Mouse (Mus musculus) thymus, adult 2 months (tissue): ENCODE data around the gene Lrrc28. TPM values are rescaled to one million over a fixed set of nuclear protein-coding genes. Genes with fewer than 3 reads are reported as not detected.

ENCODE experiments used
- DNase-seq: peaks from one replicate; pipeline ENCODE4 v3.0.0; 2021
- H3K27ac ChIP-seq: fragments of 200-500 bp; 2 replicates; pipeline ENCODE4 v1.5.1; 2012; ENCODE audit warnings: low read length, control low read depth; ENCODE audit not compliant: control insufficient read depth, insufficient read depth
- H3K27me3 ChIP-seq: fragments of 200-500 bp; 2 replicates; pipeline ENCODE4 v1.6.1; 2012; ENCODE audit warnings: mild to moderate bottlenecking, low read length, moderate library complexity, mixed read lengths; ENCODE audit not compliant: control insufficient read depth, insufficient read depth
- H3K36me3 ChIP-seq: fragments of 200-500 bp; 2 replicates; pipeline ENCODE4 v1.6.1; 2012; ENCODE audit warnings: mild to moderate bottlenecking, low read length, moderate library complexity; ENCODE audit not compliant: control insufficient read depth, insufficient read depth
- H3K4me1 ChIP-seq: fragments of 200-500 bp; replicated peaks from 2 replicates; pipeline ENCODE4 v1.6.1; 2012; ENCODE audit warnings: low read length; ENCODE audit not compliant: control insufficient read depth, insufficient read depth
- H3K4me3 ChIP-seq: fragments of 200-500 bp; 2 replicates; pipeline ENCODE4 v1.5.1; 2012; ENCODE audit warnings: mild to moderate bottlenecking, low read length, control low read depth, moderate library complexity; ENCODE audit not compliant: control insufficient read depth, insufficient read depth
- CTCF ChIP-seq: fragments of 200-500 bp; IDR thresholded peaks from 2 replicates; pipeline ENCODE4 v1.5.1; 2012; ENCODE audit warnings: mild to moderate bottlenecking, control low read depth, low read length, moderate library complexity, borderline replicate concordance; ENCODE audit not compliant: control insufficient read depth, poor library complexity, insufficient read depth; ENCODE audit errors: extremely low read depth
- POLR2A ChIP-seq: fragments of 200-500 bp; IDR thresholded peaks from 2 replicates; pipeline ENCODE4 v1.6.1; 2012; ENCODE audit warnings: mild to moderate bottlenecking, low read length, control low read depth, moderate library complexity; ENCODE audit not compliant: control insufficient read depth, poor library complexity, insufficient read depth; ENCODE audit errors: extremely low read depth
- WGBS: fragments of 180-500 bp; shearing (Covaris S2); methylation state at CpG from one replicate; pipeline ENCODE4 v1.1.7; 2018; 5-methylcytosine and 5-hydroxymethylcytosine counted together
- polyA plus RNA-seq: library from polyadenylated mRNA; depleted of rRNA; stranded (reverse); fragments of >200 nt; gene quantifications from 2 replicates; pipeline ENCODE4 v1.2.3, GENCODE M21; 2012

Gene Lrrc28
- polyA plus RNA-seq, 1 experiment: 39.4 TPM

DNA sequence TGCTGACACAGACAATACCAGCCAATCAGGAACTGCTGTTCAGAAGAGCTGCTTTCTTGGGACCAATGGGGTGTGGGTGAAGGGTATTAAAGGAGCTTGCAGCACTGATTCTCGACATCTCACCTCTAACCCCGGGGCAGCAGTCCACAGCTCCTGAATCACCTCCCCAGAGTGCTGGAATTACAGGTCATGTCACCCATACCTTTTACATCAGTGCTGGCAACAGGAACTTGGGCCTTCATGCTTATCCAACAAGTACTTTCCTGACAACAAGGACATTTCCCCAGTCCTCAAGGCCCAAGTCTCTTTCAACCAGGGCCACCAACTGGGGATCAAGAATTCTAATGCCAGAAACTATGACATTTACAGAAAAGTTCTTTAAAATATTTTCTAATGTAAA, 8.9 kb downstream of the Lrrc28 start:
- TF ChIP-seq CTCF: no peak
- no peak for TF ChIP-seq POLR2A
- Histone ChIP-seq H3K27ac (no peak overlapping the region), H3K4me3 (no peak overlapping the region), H3K27me3 (no peaks in the 10 kb centered on the region), H3K4me1 (no peaks in the 10 kb centered on the region), H3K36me3 (0 out of 2 replicates have a peak, but pooled peaks cover 6% of the 10 kb centered on the region)
- 90% methylated on average over 2 of the region's 2 CpGs for WGBS
- no peak for DNase-seq

GRCm38 (mm10) chr7:67634210-67634609, 10.9 kb downstream of the Lrrc28 start:
- H3K27me3 ChIP-seq: no peaks in the 10 kb centered on the region
- H3K4me3 ChIP-seq: no peak overlapping the region
- no peak for DNase-seq
- 98% methylated on average over 3 of the region's 3 CpGs for WGBS
- H3K4me1 ChIP-seq: no peaks in the 10 kb centered on the region
- H3K36me3 ChIP-seq: no peaks in the 10 kb centered on the region
- H3K27ac ChIP-seq: no peak overlapping the region
- no peak for TF ChIP-seq CTCF
- no peak for TF ChIP-seq POLR2A

- WGBS: 89% methylated on average over 5 of the region's 5 CpGs
- no peak for DNase-seq
- no peak overlapping the region for H3K27ac ChIP-seq
These were observed 12.7 kb downstream of the Lrrc28 start for GRCm38 (mm10) chr7:67632380-67632779.

GRCm38 (mm10) chr7:67630817-67631216, 14.3 kb downstream of the Lrrc28 start:
- Histone ChIP-seq H3K4me1 (no peaks in the 10 kb centered on the region), H3K36me3 (no peaks in the 10 kb centered on the region), H3K4me3 (no peak overlapping the region), H3K27ac (no peak overlapping the region), H3K27me3 (no peaks in the 10 kb centered on the region)
- TF ChIP-seq POLR2A (no peak), CTCF (no peak)
- 14% methylated on average over 2 of the region's 2 CpGs for WGBS
- peak; percentile 67 for DNase-seq

More at GRCm38 (mm10) chr7:67632380-67632779, 12.7 kb downstream of the Lrrc28 start:
- no peak overlapping the region for H3K4me3 ChIP-seq
- H3K27me3 ChIP-seq: no peaks in the 10 kb centered on the region
- no peaks in the 10 kb centered on the region for H3K36me3 ChIP-seq
- no peaks in the 10 kb centered on the region for H3K4me1 ChIP-seq
- TF ChIP-seq CTCF (0 out of 2 replicates have a peak, but pooled peaks have one; percentile 24), POLR2A (no peak)

- H3K4me1 ChIP-seq: no peaks in the 10 kb centered on the region
These were observed 15.4 kb downstream of the Lrrc28 start for GRCm38 (mm10) chr7:67629681-67630080.

GRCm38 (mm10) chr7:67626671-67627070, 18.4 kb downstream of the Lrrc28 start:
- no peaks in the 10 kb centered on the region; the same call in 1 of the 2 replicates for H3K4me1 ChIP-seq
- WGBS: 95% methylated on average over 5 of the region's 5 CpGs
- no peak for DNase-seq
- no peaks in the 10 kb centered on the region for H3K27me3 ChIP-seq
- H3K36me3 ChIP-seq: no peaks in the 10 kb centered on the region
- no peak overlapping the region for H3K4me3 ChIP-seq
- H3K27ac ChIP-seq: no peak overlapping the region
- no peak for TF ChIP-seq CTCF
- no peak for TF ChIP-seq POLR2A

More at GRCm38 (mm10) chr7:67629681-67630080, 15.4 kb downstream of the Lrrc28 start:
- Histone ChIP-seq H3K27me3 (no peaks in the 10 kb centered on the region), H3K36me3 (no peaks in the 10 kb centered on the region), H3K4me3 (no peak overlapping the region), H3K27ac (no peak overlapping the region)
- WGBS: 91% methylated on average over 5 of the region's 5 CpGs
- DNase-seq: no peak
- TF ChIP-seq CTCF (no peak), POLR2A (no peak)

GRCm38 (mm10) chr7:67622151-67622550, 22.9 kb downstream of the Lrrc28 start:
- no peak for DNase-seq
- H3K36me3 ChIP-seq: no peaks in the 10 kb centered on the region
- no peak overlapping the region for H3K27ac ChIP-seq
- WGBS: 96% methylated on average over 3 of the region's 3 CpGs
- TF ChIP-seq POLR2A (no peak), CTCF (no peak)
- H3K4me1 ChIP-seq: no peaks in the 10 kb centered on the region; the same call in 1 of the 2 replicates
- no peaks in the 10 kb centered on the region for H3K27me3 ChIP-seq
- H3K4me3 ChIP-seq: no peak overlapping the region
